Mouse (Mus musculus): ENCODE data around the gene Adgrl2. TPM values are rescaled to one million over a fixed set of nuclear protein-coding genes. Genes with fewer than 3 reads are reported as not detected.

Adgrl2 gene
- total and polyA plus RNA-seq, 3 experiments: 29.5 to 55.2 (median 52.3) TPM

- TF ChIP-seq POLR2A (IDR thresholded peaks at IDR 0.05; ENCODE audit: insufficient read depth, low read depth, low read length) (no peak), CTCF (IDR thresholded peaks at IDR 0.05) (no peak), EP300 (IDR thresholded peaks at IDR 0.05; ENCODE audit: insufficient read depth, low read depth, low read length) (no peak)
- no peak overlapping the region for H3K27ac ChIP-seq
- no peak overlapping the region for H3K4me3 ChIP-seq
- DNase-seq: no peak
- no peaks in the 10 kb centered on the region for H3K27me3 ChIP-seq (ENCODE audit: control insufficient read depth, insufficient read depth, low read length)
- intact Hi-C loops (cut with DNase I): no loop called here
- H3K36me3 ChIP-seq (ENCODE audit: control insufficient read depth, insufficient read depth, low read length): peaks cover 6% of the 10 kb centered on the region
- H3K4me1 ChIP-seq (ENCODE audit: control insufficient read depth, insufficient read depth, low read length): no peaks in the 10 kb centered on the region
- H3K9ac ChIP-seq (ENCODE audit: low read depth, low read length): no peak overlapping the region
- H3K79me2 ChIP-seq (replicated peaks; ENCODE audit: control insufficient read depth, insufficient read depth, low read length): no peaks in the 10 kb centered on the region
- 63% methylated on average over 6 of the region's 6 CpGs for WGBS
These were observed 177.2 kb downstream of the Adgrl2 start for GRCm38 (mm10) chr3:148813121-148813520.

- WGBS: 56% methylated on average over 1 of the region's 1 CpGs
- intact Hi-C loops (cut with DNase I): no loop called here
- TF ChIP-seq CTCF (IDR thresholded peaks at IDR 0.05) (no peak), EP300 (IDR thresholded peaks at IDR 0.05; ENCODE audit: insufficient read depth, low read depth, low read length) (no peak)
These were observed 178.3 kb downstream of the Adgrl2 start for GRCm38 (mm10) chr3:148812059-148812458.

GRCm38 (mm10) chr3:148806977-148807376, 183.4 kb downstream of the Adgrl2 start:
- intact Hi-C loops (cut with DNase I): no loop called here
- 51% methylated on average over 9 of the region's 9 CpGs for WGBS
- peak; percentile 71; the same call in 1 of the 2 replicates for TF ChIP-seq EP300 (IDR thresholded peaks at IDR 0.05; ENCODE audit: insufficient read depth, low read depth, low read length)
- TF ChIP-seq CTCF (IDR thresholded peaks at IDR 0.05): no peak
- TF ChIP-seq POLR2A (IDR thresholded peaks at IDR 0.05; ENCODE audit: insufficient read depth, low read depth, low read length): peak; percentile 37; the same call in 1 of the 2 replicates

More at GRCm38 (mm10) chr3:148812059-148812458, 178.3 kb downstream of the Adgrl2 start:
- DNase-seq: no peak
- Histone ChIP-seq H3K27me3 (ENCODE audit: control insufficient read depth, insufficient read depth, low read length) (no peaks in the 10 kb centered on the region), H3K27ac (no peak overlapping the region), H3K9ac (ENCODE audit: low read depth, low read length) (no peak overlapping the region), H3K4me3 (no peak overlapping the region), H3K4me1 (ENCODE audit: control insufficient read depth, insufficient read depth, low read length) (no peaks in the 10 kb centered on the region; the same call in 1 of the 2 replicates), H3K36me3 (ENCODE audit: control insufficient read depth, insufficient read depth, low read length) (peaks cover 6% of the 10 kb centered on the region), H3K79me2 (replicated peaks; ENCODE audit: control insufficient read depth, insufficient read depth, low read length) (no peaks in the 10 kb centered on the region)

GRCm38 (mm10) chr3:148793286-148793913, 197.0 kb downstream of the Adgrl2 start:
- no peak overlapping the region for H3K4me3 ChIP-seq
- no peak for DNase-seq
- no peaks in the 10 kb centered on the region for H3K36me3 ChIP-seq (ENCODE audit: control insufficient read depth, insufficient read depth, low read length)
- intact Hi-C loops (cut with DNase I): no loop called here
- no peaks in the 10 kb centered on the region for H3K4me1 ChIP-seq (ENCODE audit: control insufficient read depth, insufficient read depth, low read length)
- no peak for TF ChIP-seq CTCF (IDR thresholded peaks at IDR 0.05)
- TF ChIP-seq EP300 (IDR thresholded peaks at IDR 0.05; ENCODE audit: insufficient read depth, low read depth, low read length): no peak
- no peak for TF ChIP-seq POLR2A (IDR thresholded peaks at IDR 0.05; ENCODE audit: insufficient read depth, low read depth, low read length)
- no peak overlapping the region for H3K9ac ChIP-seq (ENCODE audit: low read depth, low read length)
- WGBS: 62% methylated on average over 10 of the region's 10 CpGs
- H3K79me2 ChIP-seq (replicated peaks; ENCODE audit: control insufficient read depth, insufficient read depth, low read length): no peaks in the 10 kb centered on the region
- H3K27me3 ChIP-seq (ENCODE audit: control insufficient read depth, insufficient read depth, low read length): no peaks in the 10 kb centered on the region
- H3K27ac ChIP-seq: no peak overlapping the region

More at GRCm38 (mm10) chr3:148806977-148807376, 183.4 kb downstream of the Adgrl2 start:
- Histone ChIP-seq H3K79me2 (replicated peaks; ENCODE audit: control insufficient read depth, insufficient read depth, low read length) (no peaks in the 10 kb centered on the region), H3K4me3 (no peak overlapping the region), H3K27me3 (ENCODE audit: control insufficient read depth, insufficient read depth, low read length) (no peaks in the 10 kb centered on the region), H3K27ac (no peak overlapping the region), H3K9ac (ENCODE audit: low read depth, low read length) (no peak overlapping the region), H3K36me3 (ENCODE audit: control insufficient read depth, insufficient read depth, low read length) (no peaks in the 10 kb centered on the region), H3K4me1 (ENCODE audit: control insufficient read depth, insufficient read depth, low read length) (no peaks in the 10 kb centered on the region; the same call in 1 of the 2 replicates)
- peak in 1 of 2 experiments; percentile 20 for DNase-seq

GRCm38 (mm10) chr3:148770310-148770709, 220.0 kb downstream of the Adgrl2 start:
- 64% methylated on average over 6 of the region's 6 CpGs for WGBS
- no peaks in the 10 kb centered on the region for H3K79me2 ChIP-seq (replicated peaks; ENCODE audit: control insufficient read depth, insufficient read depth, low read length)
- no peaks in the 10 kb centered on the region for H3K27me3 ChIP-seq (ENCODE audit: control insufficient read depth, insufficient read depth, low read length)
- no peak overlapping the region for H3K4me3 ChIP-seq
- no peak overlapping the region for H3K9ac ChIP-seq (ENCODE audit: low read depth, low read length)
- no peaks in the 10 kb centered on the region for H3K36me3 ChIP-seq (ENCODE audit: control insufficient read depth, insufficient read depth, low read length)
- H3K4me1 ChIP-seq (ENCODE audit: control insufficient read depth, insufficient read depth, low read length): no peaks in the 10 kb centered on the region
- TF ChIP-seq POLR2A (IDR thresholded peaks at IDR 0.05; ENCODE audit: insufficient read depth, low read depth, low read length): no peak
- TF ChIP-seq CTCF (IDR thresholded peaks at IDR 0.05): no peak
- TF ChIP-seq EP300 (IDR thresholded peaks at IDR 0.05; ENCODE audit: insufficient read depth, low read depth, low read length): no peak
- no peak for DNase-seq
- intact Hi-C loops (cut with DNase I): no loop called here
- no peak overlapping the region for H3K27ac ChIP-seq
